Mouse (Mus musculus) small intestine, adult 2 months (tissue): ENCODE results near the gene Ppfia3.

Experiments used
- CTCF ChIP-seq: fragments of 200-500 bp; IDR thresholded peaks from 2 replicates; pipeline ENCODE4 v1.5.1; 2012; ENCODE audit warnings: low read depth, mild to moderate bottlenecking, control low read depth, inconsistent platforms, low read length, moderate library complexity, mixed read lengths; ENCODE audit not compliant: insufficient replicate concordance, insufficient read length; ENCODE audit errors: extremely low read depth
- POLR2A ChIP-seq: fragments of 200-500 bp; IDR thresholded peaks from 2 replicates; pipeline ENCODE4 v1.6.1; 2012; ENCODE audit warnings: low read depth, mild to moderate bottlenecking, control low read depth, inconsistent platforms, low read length, moderate library complexity

- no peak for TF ChIP-seq POLR2A
- TF ChIP-seq CTCF = no peak
These were observed 48.0 kb upstream of the Ppfia3 start for GRCm38 (mm10) chr7:45414740-45415224.
